Mouse (Mus musculus): Measurements from ENCODE around the gene Ugt1a7c.

The Ugt1a7c gene

DNA sequence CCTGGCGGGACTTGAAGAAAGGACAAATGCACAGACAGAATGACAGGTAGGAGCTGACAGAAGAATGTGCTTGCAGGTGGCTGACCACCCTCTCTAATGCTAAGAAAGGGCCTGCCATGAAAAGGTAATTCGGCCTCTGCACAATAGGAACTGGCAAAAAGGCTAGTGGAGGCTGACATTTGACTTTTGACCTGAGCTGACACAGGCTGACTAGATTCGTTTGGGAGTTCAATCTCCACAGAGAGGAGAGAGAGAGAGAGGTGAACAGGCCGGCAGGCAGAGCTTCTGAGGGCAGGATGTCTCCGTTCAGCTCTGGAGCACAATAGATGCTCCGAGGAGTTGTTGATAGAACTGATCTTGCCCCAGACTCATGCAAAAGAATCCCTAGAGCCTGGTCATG, 151.5 kb downstream of the Ugt1a7c start:
- DNase-seq, result no peak

DNA sequence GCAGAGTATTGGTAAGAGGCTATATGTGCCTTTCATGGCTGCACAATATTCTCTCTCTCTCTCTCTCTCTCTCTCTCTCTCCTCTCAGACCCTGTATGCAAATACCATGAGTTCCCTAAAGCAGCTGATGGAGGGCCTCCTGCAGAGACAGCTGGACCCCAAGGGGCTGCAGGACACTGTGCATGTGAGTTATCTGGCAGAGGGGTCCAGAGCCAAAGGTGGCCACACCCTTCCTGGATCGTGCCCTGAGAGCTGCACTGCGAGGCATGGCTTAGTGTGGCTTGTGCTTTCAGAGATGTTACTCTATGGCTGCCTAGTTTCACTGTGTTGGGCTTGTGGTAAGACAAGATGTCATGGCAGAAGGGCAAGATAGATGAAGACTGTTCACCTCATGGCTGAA, 152.8 kb downstream of the Ugt1a7c start:
- DNase-seq, result no peak

DNA sequence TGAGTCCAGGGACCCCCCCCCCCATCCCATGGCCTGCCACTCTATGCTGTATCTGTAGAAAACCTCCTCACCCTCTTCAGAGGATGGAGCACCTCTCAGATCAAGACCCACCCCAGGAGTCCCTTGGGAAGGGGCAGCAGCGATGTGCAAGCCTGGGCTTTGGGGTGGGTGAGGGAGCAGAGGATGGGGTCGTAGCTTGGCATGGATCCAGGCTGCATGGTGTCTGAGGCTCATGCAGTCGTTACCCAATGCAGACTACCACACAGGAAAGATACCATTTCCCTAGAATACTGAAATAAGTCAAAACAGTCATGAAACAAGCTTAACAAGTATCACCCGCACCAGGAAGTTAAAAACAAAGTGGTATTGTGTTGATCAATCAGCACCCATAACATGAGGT, 153.8 kb downstream of the Ugt1a7c start:
- no peak for DNase-seq

DNA sequence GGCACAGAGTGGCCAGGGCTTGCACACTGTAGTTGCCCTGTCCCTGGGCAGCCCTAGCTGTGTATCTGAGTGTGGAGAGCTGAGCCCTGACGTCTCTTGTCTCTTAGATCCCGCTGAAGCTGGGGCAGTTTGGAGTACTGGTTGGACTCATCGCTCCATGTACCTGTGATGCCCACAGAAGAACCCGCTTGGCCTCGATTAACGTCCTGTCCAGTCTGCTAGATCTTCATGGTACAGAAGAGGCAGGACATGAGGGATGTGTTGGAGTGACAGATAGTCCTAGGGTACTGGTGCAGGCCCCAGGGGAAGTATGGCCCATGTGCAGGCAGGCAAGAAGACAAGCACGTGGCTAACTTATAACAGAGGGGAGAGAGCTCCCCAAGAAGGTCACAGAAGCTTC, 154.7 kb downstream of the Ugt1a7c start:
- no peak for DNase-seq

- no peak for DNase-seq
Measured at GRCm38 (mm10) chr1:88250023-88250422, 155.2 kb downstream of the Ugt1a7c start.

GRCm38 (mm10) chr1:88253106-88253505, 158.2 kb downstream of the Ugt1a7c start:
- no peak for DNase-seq

DNA sequence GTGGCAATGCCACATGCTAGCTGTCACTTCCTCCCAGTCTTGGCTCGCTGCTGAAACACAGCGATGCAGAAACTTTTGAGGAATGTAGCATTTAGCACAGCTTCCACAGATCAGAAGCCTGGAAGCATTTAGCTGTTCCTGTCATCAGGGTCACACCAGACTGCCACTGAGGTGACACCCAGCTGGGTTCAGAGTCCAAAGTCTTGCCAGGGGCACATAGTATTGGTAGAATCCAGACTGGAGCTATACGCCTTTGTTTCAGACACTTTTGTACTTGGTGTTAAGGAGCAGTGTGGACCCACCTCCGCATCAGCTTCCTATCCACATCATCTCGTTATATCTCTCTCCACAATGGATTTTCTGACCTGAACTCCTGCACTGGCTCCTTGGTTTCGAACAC, 158.7 kb downstream of the Ugt1a7c start:
- no peak for DNase-seq

GRCm38 (mm10) chr1:88254793-88255465, 160.1 kb downstream of the Ugt1a7c start:
- no peak for DNase-seq

DNA sequence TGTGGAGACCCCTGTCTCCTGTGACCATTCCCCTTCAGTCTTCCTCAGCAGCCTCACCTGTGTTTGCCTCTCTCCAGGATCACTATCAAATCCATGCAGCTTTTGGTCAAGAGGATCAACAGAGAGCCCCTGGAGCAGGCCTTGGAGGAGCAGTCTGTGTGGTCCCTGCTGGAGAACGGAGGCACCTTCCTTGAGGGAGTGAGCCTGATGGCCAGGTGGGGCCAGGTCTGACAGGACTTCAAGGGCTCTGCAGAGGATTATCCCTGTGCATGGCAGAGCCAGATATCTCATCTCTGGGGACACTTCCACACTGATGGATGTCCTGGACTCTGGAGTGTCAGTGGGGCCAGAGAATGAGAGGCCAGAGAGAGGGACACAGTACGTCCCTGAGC, 160.6 kb downstream of the Ugt1a7c start:
- DNase-seq, result no peak

DNA sequence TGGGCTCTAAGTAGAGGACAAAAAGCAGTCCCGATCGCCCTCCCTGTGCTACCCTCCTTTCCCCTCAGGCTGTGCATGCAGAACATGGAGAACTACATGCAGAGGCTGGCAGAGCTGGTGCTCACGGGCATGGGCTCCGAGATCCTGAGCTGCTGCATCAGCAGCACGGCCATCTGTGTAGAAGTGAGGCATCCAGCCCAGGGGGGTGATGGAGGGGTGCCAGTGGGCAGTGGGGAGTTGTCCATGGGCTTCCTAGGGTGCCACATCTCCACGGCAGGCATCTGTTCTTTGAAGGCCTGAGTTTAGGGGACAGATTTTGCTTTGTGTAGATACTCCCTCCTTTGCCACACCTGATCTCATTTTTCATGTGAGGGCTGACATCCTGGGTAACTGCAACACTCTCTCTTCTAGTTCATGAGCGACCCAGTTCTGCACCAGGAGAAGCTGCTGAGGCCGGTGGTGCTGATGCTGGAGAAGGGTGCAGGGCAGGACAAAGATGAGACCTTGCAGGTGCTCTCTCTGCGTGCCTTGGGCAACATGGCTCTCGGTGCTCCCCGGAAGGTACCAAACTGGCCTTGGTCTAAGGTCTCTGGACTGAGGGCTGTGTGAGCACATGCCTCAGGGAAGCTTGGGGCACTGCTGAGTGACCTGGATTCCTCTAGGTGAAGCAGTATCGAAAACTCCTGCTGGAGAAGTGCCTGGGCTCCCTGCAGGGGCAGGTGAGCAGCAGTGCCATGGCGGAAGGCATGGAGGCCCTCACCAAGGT, 161.3 kb downstream of the Ugt1a7c start:
- no peak for DNase-seq

DNA sequence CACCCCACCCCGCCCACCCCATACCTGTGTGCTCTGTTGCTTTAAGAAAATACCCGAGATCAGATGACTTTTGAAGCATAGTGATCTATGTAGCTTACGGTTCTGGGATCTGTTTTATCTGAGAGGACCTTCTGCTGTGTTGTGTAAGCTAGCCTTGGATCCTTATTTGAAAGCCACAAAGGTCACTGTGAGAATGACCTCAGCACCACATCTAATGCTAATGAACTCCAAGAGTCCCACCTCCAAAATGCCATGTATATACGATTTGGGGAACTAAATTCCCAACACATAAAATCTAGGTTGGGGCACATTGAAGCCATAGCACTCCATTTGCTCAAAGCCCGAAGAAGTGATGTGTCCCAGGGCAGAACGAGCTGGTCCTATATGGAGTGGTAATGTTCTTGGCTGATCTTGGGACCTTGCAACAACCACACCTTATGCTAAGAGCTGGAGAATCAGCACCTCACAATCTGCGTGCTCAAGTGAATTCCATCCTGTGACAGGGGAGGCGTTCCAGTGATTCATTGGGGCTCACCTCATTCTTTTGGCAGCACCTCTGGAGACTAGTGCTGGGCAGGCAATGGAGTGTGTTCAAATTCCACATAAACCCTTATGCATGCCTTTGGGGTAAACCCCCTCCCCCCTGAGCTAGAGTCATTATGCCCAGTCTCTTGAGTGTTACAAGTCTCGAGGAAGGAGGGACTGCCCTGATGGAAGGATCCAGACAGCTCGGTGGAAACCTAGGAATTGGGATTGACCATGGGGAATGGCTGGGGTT, 162.2 kb downstream of the Ugt1a7c start:
- DNase-seq, result no peak

GRCm38 (mm10) chr1:88257681-88258080, 162.8 kb downstream of the Ugt1a7c start:
- DNase-seq, result no peak

DNA sequence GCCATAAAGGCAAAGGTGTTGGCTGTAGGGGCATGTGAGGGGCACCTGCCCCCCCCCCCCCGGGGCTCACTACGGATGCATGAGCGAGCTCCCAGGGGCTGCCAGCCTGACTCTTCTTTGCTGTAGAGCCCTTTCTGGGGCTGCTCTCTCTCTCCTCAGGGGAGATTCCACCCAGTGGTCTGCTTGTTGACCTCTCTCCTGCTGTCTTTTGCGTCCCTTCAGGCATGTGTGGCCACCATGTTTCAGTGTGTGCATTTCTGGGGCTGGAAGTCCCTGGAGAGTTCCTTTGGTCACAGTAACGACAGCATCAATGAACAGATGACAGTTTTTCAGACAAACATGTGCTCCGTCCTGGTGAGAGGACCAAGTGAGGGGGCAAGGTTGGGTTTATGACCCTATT, 163.5 kb downstream of the Ugt1a7c start:
- no peak for DNase-seq

- peak; percentile 36 for DNase-seq
Measured at GRCm38 (mm10) chr1:88258881-88259642, 164.2 kb downstream of the Ugt1a7c start.

GRCm38 (mm10) chr1:88259643-88260024, 164.8 kb downstream of the Ugt1a7c start:
- DNase-seq, result no peak

GRCm38 (mm10) chr1:88260114-88260513, 165.3 kb downstream of the Ugt1a7c start:
- no peak for DNase-seq

- DNase-seq, result no peak
Measured at GRCm38 (mm10) chr1:88260604-88261377, 165.9 kb downstream of the Ugt1a7c start.

GRCm38 (mm10) chr1:88261706-88262105, 166.8 kb downstream of the Ugt1a7c start:
- no peak for DNase-seq

- no peak for DNase-seq
Measured at GRCm38 (mm10) chr1:88262255-88262654, 167.4 kb downstream of the Ugt1a7c start.

DNA sequence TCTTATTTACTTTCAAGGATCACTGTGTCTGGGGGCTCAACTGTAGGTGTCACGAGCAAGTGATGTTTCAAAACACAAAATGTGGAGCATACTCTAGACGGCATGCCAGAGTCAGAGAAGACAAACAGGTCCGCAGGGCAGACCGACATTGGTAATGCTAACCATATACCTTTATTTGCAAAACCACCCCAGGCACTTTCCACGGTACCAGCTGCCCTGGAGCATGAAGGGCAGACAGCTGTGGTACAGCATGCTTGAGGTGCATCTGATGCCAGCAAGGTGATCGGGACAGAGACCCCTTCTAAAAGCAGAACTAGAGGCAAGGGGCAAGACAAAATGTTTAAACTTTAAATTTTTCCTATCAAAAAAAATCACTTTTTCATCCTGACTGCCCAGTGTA, 168.1 kb downstream of the Ugt1a7c start:
- DNase-seq, result no peak

DNA sequence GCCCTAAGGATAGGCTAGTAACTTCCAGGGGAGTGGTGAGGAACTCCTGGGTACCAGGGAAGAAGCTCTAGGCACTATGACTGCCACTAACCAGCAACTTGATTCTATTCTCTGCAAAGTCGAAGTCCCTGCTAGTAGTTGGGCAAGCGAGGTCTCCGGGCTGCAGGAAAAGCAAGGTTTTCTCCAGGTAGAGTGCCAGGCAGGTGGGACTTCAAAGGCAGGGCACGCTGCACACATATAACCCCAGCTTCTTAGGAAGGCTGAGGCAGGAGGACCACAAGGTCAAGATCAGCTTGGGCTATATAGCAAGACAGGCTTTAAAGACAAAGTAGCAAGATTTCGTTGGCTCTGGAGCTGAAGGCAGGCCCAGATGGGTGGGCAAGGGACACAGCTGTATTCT, 168.9 kb downstream of the Ugt1a7c start:
- DNase-seq, result no peak

DNA sequence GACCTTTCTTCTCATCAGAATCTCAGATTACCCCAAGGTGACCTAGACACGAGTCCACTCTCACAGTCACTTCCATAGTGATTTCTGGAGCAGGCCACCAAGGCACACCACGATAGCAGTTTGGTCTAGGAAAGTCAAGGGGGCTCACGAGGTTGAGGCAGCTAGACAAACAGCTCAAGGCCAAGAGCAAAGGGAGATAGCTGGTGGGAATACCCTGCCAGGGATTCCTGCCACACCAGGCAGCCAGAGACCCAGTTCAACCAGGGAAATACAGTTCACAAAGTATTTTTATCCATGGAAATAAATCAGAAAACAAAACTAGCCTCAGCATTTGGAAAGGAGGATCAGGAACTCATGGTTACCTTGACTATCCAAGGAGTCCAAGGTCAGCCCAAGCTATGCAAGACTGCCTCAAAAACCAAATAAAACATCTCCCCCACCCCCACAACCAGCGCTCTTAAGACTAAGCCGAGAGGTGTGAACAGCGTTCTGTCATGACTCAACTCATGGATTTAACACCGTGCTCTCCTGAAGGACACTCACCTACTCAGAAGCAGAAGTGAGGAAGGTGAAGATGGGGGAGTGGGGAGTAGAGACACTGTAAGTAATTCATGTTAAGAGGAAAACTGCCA, 169.5 kb downstream of the Ugt1a7c start:
- no peak for DNase-seq

Measured in thymus, postnatal 25 days (tissue).